Mouse (Mus musculus) monocyte, adult 59 days (primary cell): ENCODE data around the gene Slc9b1. TPM values are rescaled to one million over a fixed set of nuclear protein-coding genes. Genes with fewer than 3 reads are reported as not detected.

ENCODE experiments used
- total RNA-seq, 2 experiments: library from RNA; stranded (reverse); gene quantifications; one replicate each; pipeline ENCODE4 v1.2.4; 2023

Slc9b1 gene
- total RNA-seq, result not detected

GRCm38 (mm10) chr3:135347739-135348264, at the start of gene Slc9b1:
Slc9b1 (plus strand) TSS chr3:135348029.

GRCm38 (mm10) chr3:135307411-135308259, 40.2 kb upstream of the Slc9b1 start, which contains the start of gene Slc9b2:
Slc9b2 (plus strand) TSS chr3:135307700.

GRCm38 (mm10) chr3:135423608-135424212, 75.9 kb downstream of the Slc9b1 start, which contains the start of gene Cisd2:
Cisd2 (minus strand) TSS chr3:135423925.

GRCm38 (mm10) chr3:135437758-135438495, 90.1 kb downstream of the Slc9b1 start, which contains the start of gene Ube2d3:
Ube2d3 (plus strand) TSS chr3:135438149.

Other genes starting within 250 kb of the Slc9b1 start
- 1 to 10 TPM in 1 of 2 experiments, under 1 TPM in 1; 0.63 to 1.3 TPM for gene Cenpe, start 135.5 kb upstream of the Slc9b1 start, total RNA-seq
- not detected for gene Bdh2, start 66.8 kb upstream of the Slc9b1 start, total RNA-seq
- not detected for gene Slc9b2, start 40.3 kb upstream of the Slc9b1 start, total RNA-seq
- 10 to 100 TPM; 38.7 to 40.5 TPM for gene Cisd2, start 75.9 kb downstream of the Slc9b1 start, total RNA-seq
- gene Ube2d3, start 90.1 kb downstream of the Slc9b1 start, total RNA-seq, result 100 to 1,000 TPM; 479 to 488 TPM
- 10 to 100 TPM; 35.8 to 38.9 TPM for gene Manba, start 137.6 kb downstream of the Slc9b1 start, total RNA-seq